Mouse (Mus musculus): ENCODE measurements around the gene Abcb8. TPM values are rescaled to one million over a fixed set of nuclear protein-coding genes. Genes with fewer than 3 reads are reported as not detected.
A peak's percentile ranks its signal among the peaks of the same experiment; 100 is the strongest.

Abcb8 gene
- polyA plus RNA-seq, 1 experiment from 2014 or later: 45.3 TPM

GRCm38 (mm10) chr5:24363467-24363866 is 30.0 kb upstream of the Abcb8 start:
- no peak overlapping the region for H3K27ac ChIP-seq (replicated peaks; ENCODE audit: low read depth, low read length)

GRCm38 (mm10) chr5:24364061-24364460 is 29.4 kb upstream of the Abcb8 start:
- H3K36me3 ChIP-seq (ENCODE audit: control insufficient read depth, insufficient read depth, low read length): no peaks in the 10 kb centered on the region
- H3K4me2 ChIP-seq (ENCODE audit: low read length): no peak overlapping the region
- no peaks in the 10 kb centered on the region for H3K27me3 ChIP-seq (ENCODE audit: control insufficient read depth, insufficient read depth, low read length)
- no peaks in the 10 kb centered on the region for H3K4me1 ChIP-seq (ENCODE audit: control insufficient read depth, insufficient read depth, low read length)
- DNase-seq (no peak), ATAC-seq (ENCODE audit: low FRiP score, low TSS enrichment) (no peak)
- H3K9me3 ChIP-seq (ENCODE audit: control insufficient read depth, low read length): no peaks in the 10 kb centered on the region
- no peak overlapping the region for H3K9ac ChIP-seq (replicated peaks; ENCODE audit: low read length)
- WGBS: 54% methylated on average over 3 of the region's 3 CpGs
- H3K27ac ChIP-seq (replicated peaks; ENCODE audit: low read depth, low read length): no peak overlapping the region
- no peak overlapping the region for H3K4me3 ChIP-seq (replicated peaks; ENCODE audit: low read depth, low read length)

More at GRCm38 (mm10) chr5:24363467-24363866, 30.0 kb upstream of the Abcb8 start:
- no peak overlapping the region for H3K4me2 ChIP-seq (ENCODE audit: low read length)
- no peak overlapping the region for H3K4me3 ChIP-seq (replicated peaks; ENCODE audit: low read depth, low read length)
- WGBS: 86% methylated on average over 2 of the region's 2 CpGs
- no peaks in the 10 kb centered on the region for H3K27me3 ChIP-seq (ENCODE audit: control insufficient read depth, insufficient read depth, low read length)
- no peaks in the 10 kb centered on the region for H3K4me1 ChIP-seq (ENCODE audit: control insufficient read depth, insufficient read depth, low read length)
- no peaks in the 10 kb centered on the region for H3K36me3 ChIP-seq (ENCODE audit: control insufficient read depth, insufficient read depth, low read length)
- ATAC-seq (ENCODE audit: low FRiP score, low TSS enrichment) (no peak), DNase-seq (no peak)
- H3K9ac ChIP-seq (replicated peaks; ENCODE audit: low read length): no peak overlapping the region
- no peaks in the 10 kb centered on the region for H3K9me3 ChIP-seq (ENCODE audit: control insufficient read depth, low read length)

- ATAC-seq (ENCODE audit: low FRiP score, low TSS enrichment) (no peak), DNase-seq (no peak)
- H3K9me3 ChIP-seq (ENCODE audit: control insufficient read depth, low read length): no peaks in the 10 kb centered on the region
- no peaks in the 10 kb centered on the region for H3K27me3 ChIP-seq (ENCODE audit: control insufficient read depth, insufficient read depth, low read length)
- no peaks in the 10 kb centered on the region for H3K4me1 ChIP-seq (ENCODE audit: control insufficient read depth, insufficient read depth, low read length)
- H3K36me3 ChIP-seq (ENCODE audit: control insufficient read depth, insufficient read depth, low read length): no peaks in the 10 kb centered on the region
- H3K27ac ChIP-seq (replicated peaks; ENCODE audit: low read depth, low read length): no peak within 1 kb of the TSS
- no peak within 1 kb of the TSS for H3K4me2 ChIP-seq (ENCODE audit: low read length)
- WGBS: 31% methylated on average over 12 of the region's 12 CpGs
- no peak within 1 kb of the TSS for H3K4me3 ChIP-seq (replicated peaks; ENCODE audit: low read depth, low read length)
- H3K9ac ChIP-seq (replicated peaks; ENCODE audit: low read length): no peak within 1 kb of the TSS
Measured at GRCm38 (mm10) chr5:24364508-24364907, 29.0 kb upstream of the Abcb8 start, which contains the start of gene Nos3. Gene Nos3 (plus strand): TSS chr5:24364810.

- 86% methylated on average over 10 of the region's 10 CpGs for WGBS
- ATAC-seq (ENCODE audit: low FRiP score, low TSS enrichment) (no peak), DNase-seq (no peak)
- Histone ChIP-seq H3K9ac (replicated peaks; ENCODE audit: low read length) (no peak overlapping the region), H3K27ac (replicated peaks; ENCODE audit: low read depth, low read length) (no peak overlapping the region), H3K4me1 (ENCODE audit: control insufficient read depth, insufficient read depth, low read length) (no peaks in the 10 kb centered on the region), H3K4me3 (replicated peaks; ENCODE audit: low read depth, low read length) (no peak overlapping the region), H3K9me3 (ENCODE audit: control insufficient read depth, low read length) (no peaks in the 10 kb centered on the region), H3K27me3 (ENCODE audit: control insufficient read depth, insufficient read depth, low read length) (no peaks in the 10 kb centered on the region), H3K36me3 (ENCODE audit: control insufficient read depth, insufficient read depth, low read length) (no peaks in the 10 kb centered on the region), H3K4me2 (ENCODE audit: low read length) (no peak overlapping the region)
Measured at GRCm38 (mm10) chr5:24364963-24365362, 28.5 kb upstream of the Abcb8 start.

- ATAC-seq (ENCODE audit: low FRiP score, low TSS enrichment) (no peak), DNase-seq (no peak)
- H3K4me1 ChIP-seq (ENCODE audit: control insufficient read depth, insufficient read depth, low read length): no peaks in the 10 kb centered on the region
- WGBS: 54% methylated on average over 5 of the region's 5 CpGs
- H3K9me3 ChIP-seq (ENCODE audit: control insufficient read depth, low read length): no peaks in the 10 kb centered on the region
- no peaks in the 10 kb centered on the region for H3K27me3 ChIP-seq (ENCODE audit: control insufficient read depth, insufficient read depth, low read length)
- no peak overlapping the region for H3K4me2 ChIP-seq (ENCODE audit: low read length)
- H3K27ac ChIP-seq (replicated peaks; ENCODE audit: low read depth, low read length): no peak overlapping the region
- H3K36me3 ChIP-seq (ENCODE audit: control insufficient read depth, insufficient read depth, low read length): no peaks in the 10 kb centered on the region
- no peak overlapping the region for H3K9ac ChIP-seq (replicated peaks; ENCODE audit: low read length)
- H3K4me3 ChIP-seq (replicated peaks; ENCODE audit: low read depth, low read length): no peak overlapping the region
Measured at GRCm38 (mm10) chr5:24365528-24365927, 27.9 kb upstream of the Abcb8 start.

- H3K27ac ChIP-seq (replicated peaks; ENCODE audit: low read depth, low read length): no peak overlapping the region
- WGBS: 84% methylated on average over 9 of the region's 9 CpGs
- H3K27me3 ChIP-seq (ENCODE audit: control insufficient read depth, insufficient read depth, low read length): no peaks in the 10 kb centered on the region
- H3K4me3 ChIP-seq (replicated peaks; ENCODE audit: low read depth, low read length): no peak overlapping the region
- no peaks in the 10 kb centered on the region for H3K4me1 ChIP-seq (ENCODE audit: control insufficient read depth, insufficient read depth, low read length)
- ATAC-seq (ENCODE audit: low FRiP score, low TSS enrichment) (no peak), DNase-seq (no peak)
- H3K4me2 ChIP-seq (ENCODE audit: low read length): no peak overlapping the region
- H3K36me3 ChIP-seq (ENCODE audit: control insufficient read depth, insufficient read depth, low read length): no peaks in the 10 kb centered on the region
- H3K9ac ChIP-seq (replicated peaks; ENCODE audit: low read length): no peak overlapping the region
- H3K9me3 ChIP-seq (ENCODE audit: control insufficient read depth, low read length): no peaks in the 10 kb centered on the region
Measured at GRCm38 (mm10) chr5:24366426-24366825, 27.0 kb upstream of the Abcb8 start.

GRCm38 (mm10) chr5:24369767-24370166 is 23.7 kb upstream of the Abcb8 start:
- WGBS: 78% methylated on average over 9 of the region's 9 CpGs
- DNase-seq (no peak), ATAC-seq (ENCODE audit: low FRiP score, low TSS enrichment) (no peak)
- Histone ChIP-seq H3K36me3 (ENCODE audit: control insufficient read depth, insufficient read depth, low read length) (no peaks in the 10 kb centered on the region), H3K4me3 (replicated peaks; ENCODE audit: low read depth, low read length) (no peak overlapping the region), H3K4me1 (ENCODE audit: control insufficient read depth, insufficient read depth, low read length) (no peaks in the 10 kb centered on the region), H3K9ac (replicated peaks; ENCODE audit: low read length) (no peak overlapping the region), H3K9me3 (ENCODE audit: control insufficient read depth, low read length) (no peaks in the 10 kb centered on the region), H3K4me2 (ENCODE audit: low read length) (no peak overlapping the region), H3K27me3 (ENCODE audit: control insufficient read depth, insufficient read depth, low read length) (no peaks in the 10 kb centered on the region), H3K27ac (replicated peaks; ENCODE audit: low read depth, low read length) (no peak overlapping the region)

GRCm38 (mm10) chr5:24373807-24374206 is 19.7 kb upstream of the Abcb8 start:
- H3K27ac ChIP-seq (replicated peaks; ENCODE audit: low read depth, low read length): no peak overlapping the region
- WGBS: 51% methylated on average over 5 of the region's 5 CpGs
- no peaks in the 10 kb centered on the region for H3K36me3 ChIP-seq (ENCODE audit: control insufficient read depth, insufficient read depth, low read length)
- H3K4me3 ChIP-seq (replicated peaks; ENCODE audit: low read depth, low read length): no peak overlapping the region
- H3K27me3 ChIP-seq (ENCODE audit: control insufficient read depth, insufficient read depth, low read length): no peaks in the 10 kb centered on the region
- no peak overlapping the region for H3K9ac ChIP-seq (replicated peaks; ENCODE audit: low read length)
- no peaks in the 10 kb centered on the region for H3K4me1 ChIP-seq (ENCODE audit: control insufficient read depth, insufficient read depth, low read length)
- no peaks in the 10 kb centered on the region for H3K9me3 ChIP-seq (ENCODE audit: control insufficient read depth, low read length)
- no peak for DNase-seq
- H3K4me2 ChIP-seq (ENCODE audit: low read length): no peak overlapping the region
- no peak for ATAC-seq (ENCODE audit: low FRiP score, low TSS enrichment)

- Histone ChIP-seq H3K9ac (replicated peaks; ENCODE audit: low read length) (no peak overlapping the region), H3K36me3 (ENCODE audit: control insufficient read depth, insufficient read depth, low read length) (no peaks in the 10 kb centered on the region), H3K27ac (replicated peaks; ENCODE audit: low read depth, low read length) (no peak overlapping the region), H3K4me2 (ENCODE audit: low read length) (no peak overlapping the region), H3K4me3 (replicated peaks; ENCODE audit: low read depth, low read length) (no peak overlapping the region), H3K4me1 (ENCODE audit: control insufficient read depth, insufficient read depth, low read length) (no peaks in the 10 kb centered on the region), H3K27me3 (ENCODE audit: control insufficient read depth, insufficient read depth, low read length) (no peaks in the 10 kb centered on the region), H3K9me3 (ENCODE audit: control insufficient read depth, low read length) (no peaks in the 10 kb centered on the region)
- 53% methylated on average over 6 of the region's 6 CpGs for WGBS
- DNase-seq: peak; percentile 42
- no peak for ATAC-seq (ENCODE audit: low FRiP score, low TSS enrichment)
Measured at GRCm38 (mm10) chr5:24374216-24374615, 19.2 kb upstream of the Abcb8 start.
